Mouse (Mus musculus) ES-E14 (cell line): ENCODE data around the gene Galnt2. TPM values are rescaled to one million over a fixed set of nuclear protein-coding genes. Genes with fewer than 3 reads are reported as not detected.

ENCODE experiments used
- DNase-seq: peaks from one replicate; pipeline ENCODE4 v3.0.0-alpha.2; 2013; ENCODE audit warnings: low read depth, low spot score
- H3K27ac ChIP-seq: 2 replicates; pipeline ENCODE4 v1.5.1; 2012; ENCODE audit warnings: low read depth, mild to moderate bottlenecking, low read length, moderate library complexity, mixed read lengths; ENCODE audit not compliant: poor library complexity, insufficient read depth, severe bottlenecking
- H3K36me3 ChIP-seq: 2 replicates; pipeline ENCODE4 v1.6.1; 2012; ENCODE audit warnings: mild to moderate bottlenecking, low read length, moderate library complexity, mixed read lengths; ENCODE audit not compliant: control insufficient read depth, poor library complexity, insufficient read depth, severe bottlenecking
- H3K4me1 ChIP-seq, 2 experiments: fragments of 150-350 bp in 1 of 2; sonication (generic) in 1 of 2; 2 replicates each; pipeline ENCODE4 v1.6.1; 2012; ENCODE audit warnings: low read length in 2 of 2, mild to moderate bottlenecking in 1 of 2, mixed read lengths in 1 of 2; ENCODE audit not compliant: control insufficient read depth in 2 of 2, insufficient read depth in 2 of 2, poor library complexity in 1 of 2
- H3K4me3 ChIP-seq, 2 experiments: fragments of 150-350 bp in 1 of 2; sonication (generic) in 1 of 2; 2 replicates each; pipeline ENCODE4 v1.5.1; 2012; ENCODE audit warnings: low read length in 2 of 2, low read depth in 1 of 2, mild to moderate bottlenecking in 1 of 2, mixed read lengths in 1 of 2; ENCODE audit not compliant: insufficient read depth in 1 of 2, poor library complexity in 1 of 2, severe bottlenecking in 1 of 2
- H3K9ac ChIP-seq: 2 replicates; pipeline ENCODE4 v1.6.1; 2012; ENCODE audit warnings: low read depth, mild to moderate bottlenecking, low read length, mixed read lengths; ENCODE audit not compliant: poor library complexity, insufficient read depth, severe bottlenecking
- H3K9me3 ChIP-seq: fragments of 150-350 bp; sonication (generic); 2 replicates; pipeline ENCODE4 v1.6.1; 2012; ENCODE audit warnings: low read depth, mild to moderate bottlenecking, low read length; ENCODE audit not compliant: control insufficient read depth, insufficient read depth
- CHD2 ChIP-seq: IDR thresholded peaks from 2 replicates; pipeline ENCODE4 v1.6.1; 2014; ENCODE audit warnings: mild to moderate bottlenecking, low read depth, low read length, inconsistent platforms
- HCFC1 ChIP-seq: IDR thresholded peaks from 2 replicates; pipeline ENCODE4 v1.6.1; 2012; ENCODE audit warnings: low read length, inconsistent platforms, borderline replicate concordance; ENCODE audit not compliant: insufficient read depth
- MAFK ChIP-seq: IDR thresholded peaks from 2 replicates; pipeline ENCODE4 v1.6.1; 2014; ENCODE audit warnings: mild to moderate bottlenecking, low read depth, low read length, inconsistent platforms; ENCODE audit not compliant: insufficient read depth
- ZC3H11A ChIP-seq: IDR thresholded peaks from 2 replicates; pipeline ENCODE4 v1.6.1; 2012; ENCODE audit warnings: low read depth, mild to moderate bottlenecking, inconsistent platforms, low read length, borderline replicate concordance
- ZNF384 ChIP-seq: IDR thresholded peaks from 2 replicates; pipeline ENCODE4 v1.6.1; 2012; ENCODE audit warnings: low read depth, low read length, inconsistent platforms
- in situ Hi-C, 2 experiments: fragments of 600-800 bp; cut with MboI; formaldehyde crosslinking; loops; one replicate each; pipeline ENCODE4 v1.15.1; 2025; ENCODE audit warnings: low sequenced_read_pairs in 2 of 2, inconsistent platforms in 1 of 2; ENCODE audit not compliant: unreplicated experiment in 2 of 2
- total RNA-seq: library from RNA; depleted of rRNA; stranded (reverse); fragments of 300-350 nt; gene quantifications from 2 replicates; pipeline ENCODE4 v1.2.3, GENCODE M21; 2012

Galnt2 gene
- total RNA-seq, 1 experiment: 45.6 TPM

DNA sequence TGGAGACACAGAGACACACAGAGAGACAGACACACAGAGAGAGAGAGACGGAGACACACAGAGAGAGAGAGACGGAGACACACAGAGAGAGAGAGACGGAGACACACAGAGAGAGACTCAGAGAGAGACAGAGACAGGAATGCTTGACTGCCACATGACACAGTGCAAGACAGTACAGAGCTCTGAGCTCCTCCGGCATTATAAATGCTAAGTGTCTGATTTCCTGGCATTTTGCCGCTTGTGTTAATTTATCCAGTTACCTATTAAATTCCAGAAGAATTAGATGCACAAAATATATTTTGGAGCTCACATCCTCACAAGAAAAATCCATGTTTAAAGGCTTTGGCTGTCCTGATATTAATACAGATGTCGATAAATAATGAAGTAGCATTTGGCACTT is 46.1 kb upstream of the Galnt2 start:
- Histone ChIP-seq H3K9me3 (no peaks in the 10 kb centered on the region), H3K36me3 (no peaks in the 10 kb centered on the region), H3K27ac (no peak overlapping the region), H3K4me3 (no peak overlapping the region), H3K4me1 (no peaks in the 10 kb centered on the region), H3K9ac (no peak overlapping the region)
- in situ Hi-C loops: no loop called here
- no peak for DNase-seq
- TF ChIP-seq ZC3H11A (no peak), ZNF384 (no peak), HCFC1 (no peak), CHD2 (no peak), MAFK (no peak)

DNA sequence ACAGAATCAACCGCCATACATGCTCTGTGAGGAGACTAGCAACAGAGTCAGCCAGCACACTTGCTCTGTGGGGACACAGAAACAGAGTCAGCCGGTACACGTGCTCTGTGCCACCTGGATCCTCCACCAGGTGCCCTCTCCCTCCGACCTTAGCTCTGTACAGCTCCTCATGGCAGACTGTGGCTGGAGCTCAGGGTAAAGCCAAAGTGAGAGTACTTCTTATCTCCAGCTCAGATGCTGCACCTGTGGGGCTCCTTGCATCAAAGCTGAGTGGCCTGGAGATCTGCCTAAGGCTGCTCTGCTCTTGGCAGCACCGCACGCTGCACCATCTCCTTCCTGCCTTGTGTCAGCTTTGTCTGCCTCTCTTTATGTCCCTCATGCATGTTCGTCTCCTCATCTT is 40.8 kb upstream of the Galnt2 start:
- H3K27ac ChIP-seq: no peak overlapping the region
- H3K4me3 ChIP-seq: no peak overlapping the region
- no peak overlapping the region for H3K9ac ChIP-seq
- no peaks in the 10 kb centered on the region for H3K36me3 ChIP-seq
- no peak for DNase-seq
- in situ Hi-C loops: no loop called here
- TF ChIP-seq ZNF384 (no peak), MAFK (no peak), HCFC1 (no peak), ZC3H11A (no peak), CHD2 (no peak)
- no peaks in the 10 kb centered on the region for H3K9me3 ChIP-seq
- H3K4me1 ChIP-seq: no peaks in the 10 kb centered on the region

DNA sequence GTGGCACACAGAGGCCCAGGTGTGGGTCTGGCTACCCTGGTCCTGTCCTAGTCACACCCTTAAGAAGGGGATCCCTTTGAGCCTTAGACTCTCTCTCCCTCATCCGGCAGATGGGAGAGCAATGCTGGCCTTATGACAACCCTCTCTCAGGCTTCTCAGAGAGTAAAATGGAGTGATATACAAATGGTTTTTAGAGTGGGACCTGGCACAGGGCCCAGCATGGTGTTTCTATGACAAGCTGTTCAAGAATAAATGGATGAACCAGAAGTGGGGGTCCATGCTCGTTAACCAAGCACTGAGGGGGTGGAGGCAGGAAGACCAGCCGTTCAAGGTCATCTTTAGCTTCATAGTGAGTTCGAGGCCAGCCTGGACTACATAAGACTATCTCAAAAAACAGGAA is 38.9 kb upstream of the Galnt2 start:
- in situ Hi-C loops: no loop called here
- no peak for TF ChIP-seq CHD2
- no peak for TF ChIP-seq HCFC1
- TF ChIP-seq MAFK: no peak
- no peak for TF ChIP-seq ZNF384
- TF ChIP-seq ZC3H11A: no peak
- Histone ChIP-seq H3K9me3 (no peaks in the 10 kb centered on the region), H3K4me1 (0 out of 4 replicates have a peak, but pooled peaks cover 0 to 2% of the 10 kb centered on the region in 2 experiments), H3K36me3 (no peaks in the 10 kb centered on the region), H3K27ac (no peak overlapping the region), H3K4me3 (no peak overlapping the region), H3K9ac (no peak overlapping the region)
- no peak for DNase-seq

DNA sequence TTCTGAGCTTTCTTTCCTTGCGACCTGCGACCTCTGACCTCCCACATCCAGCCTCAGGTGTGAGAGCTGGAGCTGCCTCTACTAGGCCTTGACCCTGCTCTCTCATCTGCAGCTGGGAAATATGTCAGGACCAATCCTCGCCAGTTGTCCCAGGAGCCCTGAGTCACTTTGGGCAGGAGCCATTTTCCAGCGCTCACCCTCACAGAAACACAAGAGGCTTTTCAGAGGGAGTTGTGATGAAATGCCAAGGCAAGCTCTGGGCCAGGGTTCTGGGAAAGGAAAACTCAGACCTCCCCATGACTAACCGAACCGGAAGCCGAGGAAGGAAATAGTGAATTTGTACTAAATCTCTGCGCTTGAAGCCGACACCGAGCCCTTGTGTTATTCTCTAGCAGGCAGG is 38.2 kb upstream of the Galnt2 start:
- Histone ChIP-seq H3K27ac (no peak overlapping the region), H3K9ac (no peak overlapping the region), H3K9me3 (no peaks in the 10 kb centered on the region), H3K36me3 (no peaks in the 10 kb centered on the region), H3K4me1 (peaks cover 4 to 5% of the 10 kb centered on the region in 2 experiments; a peak in 2 of 4 replicates), H3K4me3 (no peak overlapping the region)
- no peak for TF ChIP-seq CHD2
- TF ChIP-seq HCFC1: no peak
- no peak for TF ChIP-seq MAFK
- TF ChIP-seq ZC3H11A: no peak
- TF ChIP-seq ZNF384: no peak
- no peak for DNase-seq
- in situ Hi-C loops: no loop called here

DNA sequence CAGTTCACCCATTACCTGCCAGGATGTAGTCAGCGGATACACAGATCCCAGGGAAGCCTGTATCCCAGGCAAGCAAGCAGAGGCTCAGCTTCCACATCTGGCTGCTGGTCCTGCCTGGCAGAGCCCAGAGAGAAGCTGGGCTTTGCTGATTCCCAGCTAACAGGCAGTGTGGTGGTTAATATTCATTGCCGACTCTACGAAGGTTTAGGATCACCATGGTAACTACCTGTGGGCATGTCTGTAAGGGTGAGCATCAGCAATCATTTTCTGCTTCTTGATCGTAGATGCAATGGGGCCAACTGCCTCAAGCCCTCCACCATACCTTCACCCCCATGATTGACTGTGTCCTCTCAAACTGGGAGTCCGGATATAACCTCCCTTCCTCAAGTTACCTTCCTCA is 37.2 kb upstream of the Galnt2 start:
- H3K27ac ChIP-seq: no peak overlapping the region
- H3K4me1 ChIP-seq: peaks cover 6 to 8% of the 10 kb centered on the region in 2 experiments; a peak in 2 of 4 replicates
- no peak overlapping the region for H3K4me3 ChIP-seq
- H3K9ac ChIP-seq: no peak overlapping the region
- H3K36me3 ChIP-seq: no peaks in the 10 kb centered on the region
- in situ Hi-C loops: no loop called here
- TF ChIP-seq MAFK (no peak), HCFC1 (no peak), CHD2 (no peak), ZNF384 (no peak), ZC3H11A (no peak)
- no peak for DNase-seq
- H3K9me3 ChIP-seq: no peaks in the 10 kb centered on the region
